Mouse (Mus musculus) frontal cortex, postnatal 10 days (tissue): ENCODE measurements at regions not wholly inside any gene's neighbourhood (a gene's known extent, or its start where the extent isn't known, plus 50 kb on each side); places are given as distances from the start of the nearest gene placed in this dataset.
A peak's percentile ranks its signal among the peaks of the same experiment; 100 is the strongest.

Experiments
- DNase-seq, 2 experiments: peaks; one replicate each; pipeline ENCODE4 v3.0.0; 2022; ENCODE audit warnings: low spot score in 2 of 2, mixed read lengths in 1 of 2

DNA sequence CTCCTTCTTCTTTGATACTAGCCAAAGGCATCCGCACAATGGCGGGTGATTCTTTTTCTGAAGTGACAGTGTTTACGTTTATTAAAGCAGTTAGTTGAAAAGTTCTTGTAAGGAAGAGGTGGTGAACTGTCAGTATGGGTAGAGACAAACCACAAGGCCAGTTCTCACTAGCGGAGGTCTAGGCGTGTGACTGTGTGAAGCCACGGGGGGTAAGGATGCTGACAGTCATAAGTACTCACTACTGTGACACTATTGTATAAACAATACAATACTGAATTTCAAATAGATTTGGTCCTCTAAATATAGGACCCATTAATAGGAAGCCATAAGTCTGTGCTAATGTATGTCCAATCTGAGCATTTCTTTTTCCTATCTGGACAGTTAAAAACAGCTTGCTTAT lies 161.9 kb downstream of the Cxcl12 start:
- no peak for DNase-seq

DNA sequence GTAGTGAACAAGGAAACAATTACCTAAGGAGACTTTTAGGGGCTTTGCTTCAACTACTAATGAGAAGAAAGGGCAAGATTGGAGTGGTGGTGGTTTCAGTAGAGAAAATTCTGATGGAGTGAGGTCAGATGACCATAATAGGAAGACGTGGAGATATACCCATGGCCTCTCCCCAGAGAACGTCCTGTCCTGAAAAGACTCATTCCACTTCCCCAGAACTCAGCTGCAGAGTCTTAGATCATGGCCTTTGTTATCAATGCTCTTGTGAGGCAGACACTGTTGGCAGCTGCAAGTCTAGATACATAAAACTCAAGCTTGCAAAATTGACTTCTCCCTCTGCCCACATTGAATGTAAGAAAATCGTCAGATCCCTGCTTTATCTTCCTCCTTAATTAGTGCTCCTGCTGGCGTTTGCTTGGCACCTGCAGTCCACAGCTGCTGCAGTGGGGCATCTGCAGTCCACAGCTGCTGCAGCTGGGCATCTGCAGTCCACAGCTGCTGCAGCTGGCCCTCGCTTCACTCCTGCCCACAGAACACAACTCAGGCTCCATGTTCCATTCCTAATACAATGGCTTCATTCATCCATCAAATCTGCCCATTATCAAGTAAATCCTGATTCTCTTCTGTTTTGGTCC lies 162.5 kb downstream of the Cxcl12 start:
- no peak for DNase-seq

DNA sequence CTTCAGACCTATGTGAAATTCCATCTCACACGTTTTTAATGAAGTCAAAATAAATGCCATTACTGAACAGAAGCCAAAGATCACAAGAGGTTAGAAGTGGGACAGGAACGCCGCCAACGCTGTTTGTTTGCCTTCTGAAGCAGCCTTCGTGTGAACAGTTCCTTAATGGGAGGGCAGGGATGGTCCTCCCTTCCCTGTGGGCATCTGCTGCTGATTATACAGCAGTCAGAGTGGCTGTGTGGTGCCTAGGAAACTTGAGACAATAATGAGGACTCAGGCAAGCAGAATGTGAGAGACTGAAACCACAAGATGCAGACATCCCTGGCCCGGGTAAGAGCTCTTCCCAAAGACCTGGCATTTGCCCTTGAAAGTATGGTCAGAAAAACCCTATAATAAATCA lies 164.3 kb downstream of the Cxcl12 start:
- DNase-seq = no peak

DNA sequence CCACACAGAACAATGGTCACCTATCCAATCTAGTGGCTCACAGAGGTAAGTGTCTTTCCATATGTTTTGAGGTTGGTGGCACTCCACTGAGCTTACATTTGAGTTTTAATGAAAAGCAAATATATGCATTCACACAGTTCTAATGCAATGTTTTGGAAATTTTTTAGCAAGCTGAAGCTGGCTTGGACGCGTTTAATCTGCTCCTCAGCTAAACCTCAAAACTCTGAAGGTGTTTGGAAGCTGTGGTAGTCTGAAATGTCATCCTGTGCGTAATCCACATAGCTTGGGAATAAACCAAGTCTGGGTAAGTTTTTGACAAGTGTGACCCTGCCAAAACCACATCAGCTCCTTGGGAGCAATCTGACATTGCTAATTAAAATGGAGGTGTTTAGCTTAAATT lies 173.8 kb downstream of the Cxcl12 start:
- DNase-seq = no peak

DNA sequence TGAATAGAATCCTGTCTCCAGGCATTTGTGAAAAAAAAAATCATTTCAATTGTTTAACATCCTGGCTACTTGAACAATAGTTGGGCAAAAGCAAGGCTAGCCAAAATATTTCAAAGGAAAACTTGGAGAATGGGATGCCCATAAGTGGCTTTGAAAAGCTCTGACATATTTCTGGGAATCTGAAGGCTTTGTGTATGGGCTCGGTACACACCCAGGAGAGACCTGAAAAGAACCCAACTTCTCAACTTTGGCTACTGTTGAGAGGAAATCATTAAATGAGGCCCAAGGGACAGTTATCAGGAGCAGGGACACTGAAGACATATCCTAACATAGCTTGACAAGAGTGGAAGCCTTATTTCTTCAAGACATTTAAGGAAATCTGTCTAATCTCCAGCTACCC lies 179.0 kb downstream of the Cxcl12 start:
- DNase-seq = no peak

DNA sequence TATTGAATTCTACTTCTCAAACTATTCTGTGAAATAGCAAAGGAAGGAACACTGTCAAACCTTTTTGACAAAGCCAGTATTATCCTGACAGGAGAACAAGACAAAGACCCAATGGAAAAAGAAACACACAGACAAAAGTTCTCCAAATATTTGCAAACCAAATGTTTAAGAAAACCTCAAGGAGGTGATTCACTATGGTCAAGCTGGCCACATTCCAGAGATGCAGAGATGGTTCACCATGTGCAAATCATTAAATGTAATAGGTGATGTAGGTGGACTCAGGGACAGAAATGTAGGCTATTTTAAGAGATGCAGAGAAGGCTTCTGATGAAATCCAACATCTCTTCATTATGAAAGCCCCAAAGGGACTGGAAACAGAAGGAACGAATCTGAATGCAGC lies 183.5 kb downstream of the Cxcl12 start:
- DNase-seq = no peak

DNA sequence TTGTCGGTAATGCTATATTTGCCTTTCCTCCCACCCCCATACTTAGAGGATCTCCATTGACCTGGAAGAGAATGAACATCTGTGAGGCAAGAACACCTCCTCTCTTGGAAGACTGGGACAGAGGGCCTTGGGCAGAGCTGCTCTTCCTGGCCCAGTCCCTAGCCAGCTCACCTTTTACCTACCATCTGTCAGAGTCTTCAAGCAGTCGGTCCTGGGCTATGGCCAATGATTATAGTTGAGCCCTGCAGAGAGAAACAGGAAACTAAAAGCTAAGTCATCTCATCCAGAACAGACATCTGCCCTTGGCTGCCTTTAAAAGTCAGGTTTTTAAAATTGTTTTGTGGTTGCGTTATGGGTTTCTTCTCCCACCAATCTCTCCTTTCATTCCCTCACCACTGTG lies 184.8 kb downstream of the Cxcl12 start:
- no peak for DNase-seq

DNA sequence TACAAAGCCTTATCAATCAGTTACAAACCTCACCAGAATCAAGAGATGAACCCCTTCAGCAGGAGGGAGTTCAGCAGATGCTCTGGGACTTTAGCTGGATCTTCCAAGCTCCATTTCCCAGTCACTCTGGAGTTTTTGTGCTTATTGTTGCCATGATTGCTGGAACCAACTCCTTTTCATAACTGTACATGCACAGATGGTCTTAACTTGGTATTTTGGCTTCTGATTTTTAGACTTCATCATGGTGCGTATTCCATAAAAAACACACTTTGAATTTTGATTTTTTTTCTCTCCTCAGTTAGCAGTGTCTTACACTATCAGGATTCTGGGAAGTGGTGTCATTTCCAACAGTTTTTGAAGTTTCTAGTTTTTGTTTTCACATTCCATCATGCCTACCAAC lies 187.8 kb downstream of the Cxcl12 start:
- DNase-seq = no peak

DNA sequence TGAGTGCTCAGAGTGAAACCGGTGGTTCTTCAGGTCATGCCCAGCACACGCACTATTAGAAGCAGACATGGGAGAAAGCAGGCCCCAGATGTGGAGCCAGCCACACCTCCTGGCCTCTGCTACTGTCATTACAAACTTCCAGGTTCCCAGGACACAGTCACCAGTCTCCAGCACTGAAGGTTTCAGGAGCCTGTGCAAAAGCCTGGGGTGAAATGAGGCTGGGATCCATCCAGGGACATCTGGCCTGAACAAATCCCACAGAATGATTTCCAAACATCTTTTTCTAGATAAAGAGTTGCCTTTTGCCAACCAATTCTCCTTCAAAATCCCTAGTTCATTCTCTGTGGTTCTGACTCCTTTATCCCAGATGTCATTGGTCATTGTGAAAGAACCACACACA lies 191.1 kb downstream of the Cxcl12 start:
- DNase-seq = no peak

DNA sequence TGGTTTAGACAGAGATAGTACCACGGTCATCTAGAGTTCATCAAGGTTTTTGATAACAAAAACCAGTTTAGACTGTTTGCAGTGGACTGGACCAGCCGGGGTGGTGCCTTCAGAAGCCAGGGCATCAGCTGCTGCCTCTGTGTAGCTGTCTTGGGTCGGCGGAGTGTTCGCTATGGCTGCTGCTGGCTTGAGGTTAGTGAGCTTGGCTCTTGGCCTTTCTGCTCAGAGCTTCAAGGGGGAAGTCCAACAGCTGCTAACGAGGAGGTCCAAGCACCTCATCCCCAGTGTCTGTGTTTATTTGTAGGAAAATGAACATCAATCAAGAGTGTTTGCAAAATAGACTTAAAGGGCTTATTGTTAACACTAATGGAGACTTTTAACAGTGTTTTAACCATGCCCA lies 198.2 kb downstream of the Cxcl12 start:
- DNase-seq = no peak

DNA sequence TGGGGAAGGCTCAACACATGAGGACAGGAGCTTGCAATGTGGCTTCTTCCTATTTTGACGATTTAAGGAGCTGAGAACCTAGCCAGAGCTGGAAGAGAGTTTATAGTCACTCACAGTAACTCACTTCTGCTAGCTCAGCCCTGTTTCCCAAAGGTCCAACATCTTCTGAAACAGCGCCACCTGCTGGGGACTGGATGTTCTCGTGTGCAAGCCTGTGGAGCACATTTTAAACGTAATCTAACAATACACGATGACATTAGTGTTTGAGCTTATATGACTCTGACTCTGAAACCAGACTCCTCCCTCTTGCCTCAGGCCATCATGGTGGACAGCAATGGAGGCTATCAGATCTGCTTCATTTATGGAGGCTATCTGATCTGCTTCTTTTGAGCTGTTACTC lies 207.7 kb downstream of the Cxcl12 start:
- no peak for DNase-seq

DNA sequence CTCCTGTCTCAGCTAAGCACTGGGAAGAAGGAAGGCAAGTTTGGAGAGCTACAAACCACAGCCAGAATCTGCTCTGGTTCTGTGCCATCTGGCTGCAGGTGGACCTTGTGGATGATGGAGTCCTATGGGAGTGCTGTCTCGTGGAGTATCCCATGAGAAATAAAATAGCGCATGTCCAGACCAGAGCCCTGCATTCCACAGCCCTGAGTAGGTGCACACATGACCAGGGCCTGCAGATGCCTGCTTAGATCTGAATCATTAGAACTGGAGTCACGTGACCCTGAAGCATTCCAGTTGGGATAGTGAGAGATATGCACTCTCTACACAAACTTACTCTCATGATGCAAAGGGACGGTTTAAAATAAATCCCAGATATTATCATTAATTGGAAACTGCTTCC lies 211.6 kb downstream of the Cxcl12 start:
- DNase-seq = no peak

DNA sequence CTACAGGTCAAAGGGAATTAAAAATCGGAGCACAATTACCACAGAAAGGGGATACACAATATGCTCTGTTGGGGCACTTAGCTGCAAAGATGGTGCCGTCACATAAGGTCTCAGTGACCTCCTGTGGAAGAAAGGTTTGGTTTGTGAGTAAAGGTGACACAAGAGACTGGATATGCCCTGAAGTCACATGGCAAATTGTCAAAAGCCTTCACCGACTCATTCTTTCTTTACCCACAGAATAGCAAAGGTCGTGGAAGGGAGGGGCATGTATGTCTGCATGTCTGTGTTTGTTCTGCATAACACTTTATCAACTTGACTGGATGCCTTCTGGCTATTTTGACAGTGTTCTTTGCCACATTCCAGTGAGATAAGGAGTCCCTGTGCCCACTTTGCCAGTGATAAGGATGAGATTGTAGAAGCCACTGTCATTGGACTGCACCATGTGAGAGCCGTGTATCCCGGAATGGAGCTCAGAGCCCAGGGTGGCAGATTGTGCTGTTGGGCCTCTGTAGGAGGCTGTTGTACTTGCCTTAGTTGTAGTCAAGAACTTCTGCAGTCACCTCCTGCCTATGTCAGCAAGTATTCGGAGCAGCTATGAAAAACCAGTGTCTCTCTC lies 222.0 kb downstream of the Cxcl12 start:
- DNase-seq = no peak

DNA sequence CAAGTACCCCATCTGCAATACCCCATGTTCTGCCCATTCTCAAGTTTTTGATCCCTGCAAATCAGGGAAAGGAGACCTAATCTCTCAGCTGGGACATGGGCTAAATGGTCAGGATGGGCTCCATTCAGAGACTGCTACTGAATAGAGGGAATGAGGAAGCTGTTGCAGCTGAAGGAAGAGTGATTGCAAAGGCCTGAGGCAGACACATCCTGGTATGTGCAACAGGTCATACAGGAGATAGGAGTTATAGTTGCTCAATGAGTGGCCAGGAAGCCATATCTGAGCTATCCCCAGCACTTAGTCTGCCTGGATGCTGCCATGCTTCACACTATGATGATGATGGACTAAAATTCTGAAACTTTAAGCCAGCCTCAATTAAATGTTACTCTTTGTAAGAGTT lies 225.1 kb downstream of the Cxcl12 start:
- no peak for DNase-seq

DNA sequence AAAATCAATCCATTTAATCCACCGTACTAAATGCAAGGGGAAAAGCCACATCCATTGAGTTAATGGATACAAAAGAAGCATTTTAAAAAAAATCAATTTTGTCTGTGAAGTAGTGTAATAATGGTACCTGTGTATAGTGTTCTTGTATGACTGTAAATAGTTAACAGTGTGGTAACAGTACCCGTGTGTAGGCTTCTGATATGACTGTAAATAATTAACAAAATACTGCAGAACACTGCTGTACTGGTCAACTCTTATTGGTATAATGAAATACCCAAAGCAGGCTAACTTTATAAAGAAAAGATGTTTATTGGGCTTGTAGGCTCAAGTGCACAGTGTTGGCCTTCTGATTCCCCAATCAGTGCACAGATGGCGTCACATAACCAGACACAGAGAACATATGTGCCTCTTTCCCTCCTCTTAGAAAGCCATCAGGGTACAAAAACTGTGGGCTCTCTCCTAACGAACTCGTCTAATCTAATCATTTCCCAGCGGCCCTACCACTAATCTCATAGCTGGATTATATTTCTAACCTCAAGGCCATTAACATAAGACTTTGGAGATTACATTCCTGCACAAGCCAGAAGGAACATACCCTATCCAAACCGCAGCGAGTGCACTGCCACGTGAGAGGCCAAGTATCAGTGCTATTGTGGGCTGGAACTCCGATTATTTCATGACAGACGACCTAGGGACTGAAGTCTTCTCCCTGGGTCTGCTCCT lies 237.4 kb downstream of the Cxcl12 start:
- no peak for DNase-seq

DNA sequence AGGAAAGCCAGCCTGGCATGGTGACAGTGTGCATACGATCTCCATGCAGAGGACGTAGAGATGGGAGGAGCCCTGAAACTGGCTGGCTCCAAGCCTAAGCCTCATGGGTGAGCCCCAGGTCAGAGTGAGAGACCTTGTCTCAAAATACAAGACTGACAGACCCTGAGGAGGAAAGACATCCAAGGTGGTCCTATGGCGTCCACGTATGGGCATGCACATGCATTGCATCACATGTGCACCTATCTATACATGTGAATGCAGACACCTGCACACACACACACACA lies 237.9 kb downstream of the Cxcl12 start:
- DNase-seq = no peak

DNA sequence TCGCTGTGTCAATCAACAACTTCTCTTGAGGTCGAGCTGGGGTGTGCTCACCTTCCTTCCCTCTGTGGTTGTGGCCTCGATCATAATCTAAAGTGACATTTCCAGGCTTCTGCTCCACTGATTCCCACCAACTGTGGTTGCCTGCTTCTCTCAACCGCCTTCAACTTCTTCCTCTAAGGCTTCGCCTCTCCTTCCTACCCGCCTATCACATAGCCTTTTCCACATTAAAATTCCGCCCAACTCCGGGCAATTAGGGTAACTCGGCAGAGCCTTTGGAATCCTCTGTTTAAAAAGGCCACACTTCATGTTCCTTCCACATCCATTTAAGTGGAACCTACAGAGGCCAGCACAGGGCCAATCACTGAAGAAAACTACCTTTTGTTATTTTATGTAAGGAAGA lies 238.4 kb downstream of the Cxcl12 start:
- DNase-seq = no peak

DNA sequence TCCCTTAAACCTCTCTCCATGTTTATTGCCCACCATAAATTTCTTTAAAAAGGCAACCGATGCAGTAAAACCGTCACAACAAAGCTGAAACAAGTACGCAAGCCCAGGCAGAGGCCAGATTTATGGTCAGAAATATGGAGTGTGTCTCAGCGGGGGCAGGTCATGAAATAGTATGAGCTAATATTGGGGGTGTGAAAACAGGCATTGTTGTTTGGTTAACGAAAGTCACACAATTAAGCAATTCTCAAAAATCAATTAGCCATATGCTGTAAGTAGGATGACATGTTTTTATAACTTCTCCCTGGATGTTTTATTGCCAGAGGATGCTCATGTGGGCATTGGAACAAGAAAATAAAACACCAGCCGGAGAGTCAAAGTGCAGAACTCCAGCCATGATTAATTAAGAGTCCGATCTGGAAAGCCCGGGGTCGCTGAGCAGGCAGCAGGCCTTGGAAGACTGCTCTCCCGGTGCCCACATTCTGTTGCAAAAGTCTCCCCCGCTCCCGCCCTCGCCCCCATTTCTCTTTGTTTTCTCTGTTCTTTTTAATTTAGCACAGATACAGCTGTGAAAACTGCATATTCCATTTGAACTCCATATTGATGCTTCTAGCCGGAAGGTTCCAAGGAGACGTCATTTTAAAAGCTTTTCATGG lies 239.0 kb downstream of the Cxcl12 start:
- no peak for DNase-seq

DNA sequence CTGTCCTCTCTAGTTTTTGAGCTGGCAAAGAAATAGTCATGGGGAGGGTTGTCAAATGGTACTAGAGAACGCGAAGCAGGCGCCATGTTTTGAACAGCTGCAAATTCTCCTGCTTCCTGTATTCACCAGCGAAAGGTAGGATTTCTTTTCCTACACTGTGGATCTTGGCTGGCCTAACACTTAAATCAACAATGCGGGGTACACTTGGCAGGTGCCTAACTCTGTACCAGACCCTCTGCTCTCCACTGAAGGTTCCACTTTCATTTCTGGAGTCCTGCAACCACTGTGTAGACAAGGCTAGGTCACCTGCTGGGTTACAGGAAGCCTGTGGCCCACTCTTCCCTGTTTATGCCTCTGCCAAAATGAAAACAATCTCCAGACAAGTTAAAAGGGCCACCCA lies 239.6 kb downstream of the Cxcl12 start:
- no peak for DNase-seq

DNA sequence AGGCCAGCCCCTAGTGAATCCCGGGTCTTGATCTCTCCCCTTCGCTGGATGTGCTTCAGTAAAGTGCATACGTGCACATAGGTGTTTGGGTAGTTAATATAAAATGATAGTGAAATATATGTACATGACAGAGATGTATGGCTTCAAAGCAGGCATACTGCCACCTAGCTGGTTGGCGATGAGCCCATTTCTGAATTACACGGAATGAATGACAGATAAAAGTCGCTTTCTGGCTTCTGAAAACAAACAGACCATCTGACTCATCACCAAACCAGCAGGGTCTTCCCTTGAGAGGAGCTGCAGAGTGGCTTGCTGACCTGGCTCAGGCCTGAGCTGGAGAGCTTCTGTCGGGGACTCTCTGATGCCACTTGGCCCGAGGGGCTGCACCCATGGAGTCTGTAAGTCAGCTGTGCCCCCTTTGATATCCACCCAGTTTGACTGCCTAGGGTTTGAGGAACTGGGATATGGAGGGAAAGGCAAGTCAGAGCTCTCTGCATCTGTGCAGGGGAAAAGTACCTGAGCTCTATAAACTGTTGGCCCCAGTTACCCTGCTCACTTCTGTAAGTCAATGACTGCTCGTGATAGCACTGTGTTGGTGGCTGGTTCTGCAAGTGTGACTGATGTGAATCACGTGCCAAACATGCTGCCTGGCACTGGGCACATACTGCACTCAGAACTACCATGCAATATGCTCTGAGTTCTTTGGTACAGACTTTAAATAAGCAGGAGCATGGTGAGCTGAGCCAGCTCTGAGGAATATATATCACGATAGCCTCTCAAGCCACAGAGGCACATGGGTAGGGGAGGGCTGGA lies 240.8 kb downstream of the Cxcl12 start:
- DNase-seq = peak in 1 of 2 experiments; percentile 1

DNA sequence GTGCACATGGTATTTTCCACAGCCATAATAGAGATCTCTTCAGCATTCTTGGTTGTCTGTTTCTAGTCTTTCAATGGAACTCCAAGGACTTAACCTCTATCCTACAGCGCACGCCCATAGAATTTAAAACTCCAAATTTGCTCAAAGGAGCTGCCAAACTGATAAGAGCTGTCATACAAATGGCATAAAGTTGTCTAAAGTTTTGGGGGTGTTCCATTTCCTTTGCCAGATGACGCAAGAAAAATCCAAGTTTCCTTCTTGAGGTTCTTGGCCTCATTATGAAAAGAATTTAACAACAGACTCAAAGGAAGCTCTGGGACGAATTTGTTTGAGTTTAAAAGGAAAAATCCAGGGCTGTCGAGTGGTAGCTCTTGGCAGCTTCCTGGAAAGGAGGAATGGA lies 246.6 kb downstream of the Cxcl12 start:
- DNase-seq = no peak

DNA sequence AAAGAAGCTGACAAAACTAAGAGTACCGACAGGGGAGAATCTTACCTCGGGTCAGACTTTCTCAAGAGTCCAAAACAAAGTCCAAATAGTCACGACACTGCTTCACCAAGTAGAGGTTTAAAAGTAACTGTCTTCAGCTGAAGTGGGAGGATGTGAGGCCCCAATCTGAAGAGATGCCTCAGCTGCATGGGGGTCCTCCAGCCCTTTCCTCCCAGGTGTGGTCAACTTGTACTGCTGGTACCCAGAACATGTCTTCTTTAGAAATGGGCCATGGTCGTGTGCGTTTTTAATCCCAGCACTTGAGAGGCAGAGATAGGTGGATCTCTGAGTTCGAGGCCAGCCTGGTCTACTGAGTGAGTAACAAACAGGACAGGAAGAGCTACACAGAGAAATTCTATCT lies 247.6 kb downstream of the Cxcl12 start:
- DNase-seq = no peak
